Mouse (Mus musculus) liver, postnatal 0 days (tissue): Measurements from ENCODE around the gene Reps1.

Experiments
- CTCF ChIP-seq: sonication (generic); IDR thresholded peaks from 2 replicates; pipeline ENCODE4 v1.5.1; 2016; ENCODE audit warnings: antibody characterized with exemption, low read depth
- EP300 ChIP-seq: IDR thresholded peaks from 2 replicates; pipeline ENCODE4 v1.6.1; 2016; ENCODE audit warnings: antibody characterized with exemption, low read depth, mild to moderate bottlenecking

DNA sequence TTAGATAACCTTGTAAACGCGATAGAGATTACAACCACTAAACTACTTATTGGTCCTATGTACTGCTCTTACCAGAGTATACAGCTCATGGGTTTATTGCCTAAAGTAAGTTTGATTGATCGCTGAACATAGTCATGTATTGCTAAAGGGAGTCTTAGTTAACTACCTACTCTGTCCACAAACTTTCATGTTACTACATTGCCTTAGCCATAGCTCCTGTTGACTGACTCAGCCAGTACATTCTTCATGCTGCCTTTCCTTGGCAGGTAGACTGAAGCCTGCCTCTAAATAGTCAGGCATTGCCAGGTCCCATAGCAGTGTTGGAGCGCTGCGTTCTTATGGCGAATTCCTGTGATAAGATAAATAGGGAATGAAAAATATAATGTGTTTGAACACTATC, 20.2 kb downstream of the Reps1 start:
- TF ChIP-seq EP300 (no peak), CTCF (no peak)
